8 mouse cellular contexts compared by ENCODE assay signal in the genomic region with DNA sequence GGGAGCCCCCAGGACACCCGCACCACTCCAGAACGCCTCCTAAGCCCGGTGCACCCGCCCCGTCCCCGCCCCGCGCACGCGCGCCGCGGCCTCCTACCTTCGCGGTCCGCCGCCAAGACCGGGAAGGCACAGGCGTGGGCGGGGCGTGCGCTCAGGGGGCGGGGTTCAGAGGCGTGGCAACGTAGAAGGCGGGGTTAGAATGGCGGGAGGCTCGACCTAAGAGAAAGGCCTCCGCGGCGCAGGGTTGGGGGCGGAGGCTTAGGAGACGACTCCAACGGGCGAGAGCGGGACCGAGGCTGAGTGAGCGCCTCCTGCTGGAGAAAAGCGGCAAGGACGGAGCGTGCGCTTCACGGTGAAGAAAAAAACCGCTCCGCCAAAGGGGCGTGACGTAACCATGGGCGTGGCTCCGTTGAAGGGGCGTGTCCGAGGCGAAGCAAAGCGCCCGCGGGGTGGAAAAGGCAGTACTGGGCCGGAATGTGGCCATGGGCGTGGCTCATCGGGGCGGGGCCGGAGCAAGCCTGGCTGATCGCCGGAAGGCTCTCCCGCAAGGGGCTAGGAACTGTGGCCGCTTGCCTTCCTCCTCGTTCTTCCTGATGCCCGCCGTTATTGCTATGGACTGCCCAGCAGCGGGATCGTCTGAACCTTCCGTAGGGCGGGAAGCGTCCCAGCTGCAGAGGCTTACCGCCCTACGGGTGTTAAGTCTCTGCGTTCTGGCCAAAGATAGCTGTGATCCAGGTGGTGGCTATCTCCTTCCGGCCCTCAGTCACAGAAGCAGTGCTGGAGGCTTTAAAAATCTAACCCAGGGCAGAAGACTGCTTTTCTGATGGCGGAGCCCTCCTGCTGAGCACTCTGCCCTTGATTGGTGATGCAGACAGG. TPM values are rescaled to one million over a fixed set of nuclear protein-coding genes. Genes with fewer than 3 reads are reported as not detected.
A peak's percentile ranks its signal among the peaks of the same experiment; 100 is the strongest.
DNase-seq lines count a peak whose midpoint lies in the region; ATAC-seq and TF ChIP-seq lines count a peak whose summit lies in the region.

A gene (minus strand): TSS at position 125 of the 876 bp plus-strand sequence.

- H3K27ac ChIP-seq in embryonic facial prominence, embryonic 14.5 days (replicated peaks; ENCODE audit: low read depth, low read length): peak within 1 kb of the TSS; percentile 89
- peak within 1 kb of the TSS; percentile 87 for H3K27ac ChIP-seq in heart, adult 2 months
- peak within 1 kb of the TSS; percentile 90 for H3K27ac ChIP-seq in limb, embryonic 13.5 days
- H3K27ac ChIP-seq in midbrain, embryonic 16.5 days (ENCODE audit: low read length): peak within 1 kb of the TSS; percentile 89

- H3K4me2 ChIP-seq in embryonic facial prominence, embryonic 14.5 days (ENCODE audit: low read depth, low read length): peak within 1 kb of the TSS; percentile 60
- H3K4me2 ChIP-seq in limb, embryonic 13.5 days (replicated peaks): peak within 1 kb of the TSS; percentile 77
- peak within 1 kb of the TSS; percentile 59 for H3K4me2 ChIP-seq in midbrain, embryonic 16.5 days (ENCODE audit: low read length)

- H3K4me3 ChIP-seq in embryonic facial prominence, embryonic 14.5 days (ENCODE audit: low read depth, low read length): peak within 1 kb of the TSS; percentile 58
- peak within 1 kb of the TSS; percentile 90 for H3K4me3 ChIP-seq in heart, adult 2 months
- H3K4me3 ChIP-seq in limb, embryonic 13.5 days: peak within 1 kb of the TSS; percentile 61
- peak within 1 kb of the TSS; percentile 53 for H3K4me3 ChIP-seq in midbrain, embryonic 16.5 days (ENCODE audit: low read depth, low read length)

- ATAC-seq in embryonic facial prominence, embryonic 14.5 days (ENCODE audit: low read depth): peak; percentile 96
- peak; percentile 96 for ATAC-seq in limb, embryonic 13.5 days (ENCODE audit: low FRiP score, low read depth)
- peak; percentile 92 for ATAC-seq in midbrain, embryonic 16.5 days

- no peaks in the 10 kb centered on the region for H3K79me2 ChIP-seq in heart, adult 2 months (replicated peaks; ENCODE audit: control insufficient read depth, insufficient read depth, low read length)

- H3K9ac ChIP-seq in embryonic facial prominence, embryonic 14.5 days (ENCODE audit: low read depth, low read length): peak within 1 kb of the TSS; percentile 74
- peak within 1 kb of the TSS; percentile 75 for H3K9ac ChIP-seq in heart, adult 2 months (ENCODE audit: low read depth, low read length)
- peak within 1 kb of the TSS; percentile 81 for H3K9ac ChIP-seq in limb, embryonic 13.5 days
- H3K9ac ChIP-seq in midbrain, embryonic 16.5 days (ENCODE audit: low read depth, low read length): peak within 1 kb of the TSS; percentile 67

- under 1% methylated on average over 52 of the region's 77 CpGs for WGBS in embryonic facial prominence, embryonic 14.5 days
- under 1% methylated on average over 77 of the region's 77 CpGs for WGBS in heart, adult 2 months
- under 1% methylated on average over 77 of the region's 77 CpGs for WGBS in limb, embryonic 13.5 days
- 0% methylated on average over 64 of the region's 77 CpGs for WGBS in midbrain, embryonic 16.5 days

- no peaks in the 10 kb centered on the region for H3K27me3 ChIP-seq in embryonic facial prominence, embryonic 14.5 days (replicated peaks; ENCODE audit: control insufficient read depth, insufficient read depth, low read length)
- no peaks in the 10 kb centered on the region for H3K27me3 ChIP-seq in heart, adult 2 months (ENCODE audit: control insufficient read depth, insufficient read depth, low read length)
- no peaks in the 10 kb centered on the region for H3K27me3 ChIP-seq in limb, embryonic 13.5 days
- H3K27me3 ChIP-seq in midbrain, embryonic 16.5 days (ENCODE audit: control insufficient read depth, insufficient read depth, low read depth, low read length): no peaks in the 10 kb centered on the region

- peak; percentile 96 for DNase-seq in 3T3-L1 (ENCODE audit: low read depth, low spot score)
- DNase-seq in adrenal gland, postnatal 4 days (ENCODE audit: low spot score in 2 of 2): peak; percentile 100
- DNase-seq in embryonic facial prominence, embryonic 14.5 days (ENCODE audit: low spot score): peak; percentile 99
- DNase-seq in heart, adult 2 months: peak; percentile 98 to 100
- peak; percentile 98 to 99 for DNase-seq in kidney, adult 8-10 months
- DNase-seq in spleen, postnatal 10 days (ENCODE audit: low spot score in 2 of 2): peak; percentile 100

- intact Hi-C loops in heart, adult 2 months (cut with DNase I): no loop called here

- H3K9me3 ChIP-seq in embryonic facial prominence, embryonic 14.5 days (ENCODE audit: control insufficient read depth, low read length): no peaks in the 10 kb centered on the region
- no peaks in the 10 kb centered on the region for H3K9me3 ChIP-seq in limb, embryonic 13.5 days
- no peaks in the 10 kb centered on the region for H3K9me3 ChIP-seq in midbrain, embryonic 16.5 days (replicated peaks; ENCODE audit: control insufficient read depth, low read length, poor library complexity, severe bottlenecking)

- H3K4me1 ChIP-seq in embryonic facial prominence, embryonic 14.5 days (ENCODE audit: control insufficient read depth, insufficient read depth, low read length): peaks cover 8% of the 10 kb centered on the region; the same call in 1 of the 2 replicates
- H3K4me1 ChIP-seq in heart, adult 2 months (ENCODE audit: control insufficient read depth, insufficient read depth, low read length): no peaks in the 10 kb centered on the region; the same call in 1 of the 2 replicates
- peaks cover 18% of the 10 kb centered on the region for H3K4me1 ChIP-seq in limb, embryonic 13.5 days
- peaks cover 10% of the 10 kb centered on the region for H3K4me1 ChIP-seq in midbrain, embryonic 16.5 days (ENCODE audit: control insufficient read depth, insufficient read depth, low read length)

- peak; percentile 77; the same call in 1 of the 2 replicates for TF ChIP-seq EP300 in heart, adult 2 months (IDR thresholded peaks at IDR 0.05; ENCODE audit: insufficient read depth, low read depth, low read length)

- H3K36me3 ChIP-seq in embryonic facial prominence, embryonic 14.5 days (ENCODE audit: control insufficient read depth, insufficient read depth, low read length): peaks cover 24% of the 10 kb centered on the region
- no peaks in the 10 kb centered on the region for H3K36me3 ChIP-seq in heart, adult 2 months (ENCODE audit: control insufficient read depth, insufficient read depth, low read length)
- H3K36me3 ChIP-seq in limb, embryonic 13.5 days: peaks cover 24% of the 10 kb centered on the region
- no peaks in the 10 kb centered on the region; the same call in 1 of the 2 replicates for H3K36me3 ChIP-seq in midbrain, embryonic 16.5 days (ENCODE audit: control insufficient read depth, insufficient read depth, low read length)

- TF ChIP-seq CTCF in heart, adult 2 months (IDR thresholded peaks at IDR 0.05): peak; percentile 98

- TF ChIP-seq POLR2A in heart, adult 2 months (IDR thresholded peaks at IDR 0.05; ENCODE audit: insufficient read depth, low read depth, low read length): peak; percentile 81

RNA-seq across cellular contexts. Expression of the gene that starts here (rescaled TPM):
- 10 to 100 TPM; 16.3 to 24.0 TPM for total RNA-seq in adrenal gland, postnatal 4 days (2021)
- polyA plus RNA-seq in embryonic facial prominence, embryonic 14.5 days (2014; fragmentation: Nextera tagmentation; extraction: Ambion mirVana): 5.1 and 6.2 TPM in 2 replicates
- 1 to 10 TPM; 4.6 to 4.9 TPM for total RNA-seq in heart, adult 2 months (2021)
- polyA plus RNA-seq in heart, adult 2 months (2012; rRNA removed): 5.1 and 8.1 TPM in 2 replicates
- polyA plus RNA-seq in limb, embryonic 13.5 days (2015; fragmentation: Nextera tagmentation; extraction: Ambion mirVana): 7.2 and 8.0 TPM in 2 replicates
- polyA plus RNA-seq in midbrain, embryonic 16.5 days (2015; fragmentation: Nextera tagmentation; extraction: Ambion mirVana): 5.3 and 6.3 TPM in 2 replicates

Comparison
In these comparisons a context has a peak if more than half of its experiments do, and no peak if none do; other contexts are left out.
1. Peak in every context shown above with its lines: DNase-seq, ATAC-seq, H3K4me3 ChIP-seq and H3K27ac ChIP-seq.